12 mouse cellular contexts compared by ENCODE assay signal in the genomic region with DNA sequence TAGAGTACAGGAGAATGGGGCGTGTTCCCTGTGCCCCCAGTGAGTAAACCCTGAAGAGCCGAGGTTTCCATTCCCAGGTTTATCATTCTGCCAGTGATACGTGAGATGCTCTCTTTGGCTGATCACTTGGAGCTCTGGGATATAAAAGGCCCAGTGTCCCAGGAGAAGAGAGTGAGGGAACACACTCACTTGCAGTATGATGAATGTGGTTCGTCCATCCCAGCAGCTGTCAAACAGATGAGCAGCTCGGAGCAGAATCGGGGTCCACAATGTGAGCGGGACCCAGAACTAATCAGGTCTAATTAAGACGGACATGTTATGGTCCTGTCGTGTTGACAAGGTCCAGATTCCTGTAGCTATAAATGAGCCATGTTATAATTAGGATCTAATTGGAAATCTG.
DNase-seq lines count a peak whose midpoint lies in the region; ATAC-seq lines count a peak whose summit lies in the region.
"Had no signal": no experiment of that assay in that cellular context is flagged by ENCODE, and none has a peak within 500 bp of the region (broad histone marks: within the 10 kb centered on the region; RNA-seq: fewer than 3 reads in every experiment).

No protein-coding gene starts in this region.

- peaks cover 7% of the 10 kb centered on the region for H3K4me1 ChIP-seq in forebrain, embryonic 13.5 days
- H3K4me1 ChIP-seq: megakaryocyte, embryonic 14.5 days had no signal

- ATAC-seq in forebrain, embryonic 13.5 days, result peak; percentile 72

- peak; percentile 5 to 23 for DNase-seq in cerebellum, postnatal 14 days
- no peak for DNase-seq in cerebellum, adult 18-20 months
- DNase-seq in brain, adult 2 months (ENCODE audit: low read depth, low spot score), result peak; percentile 5
- peak; percentile 54 for DNase-seq in mesoderm, embryonic 11.5 days (ENCODE audit: low read depth, low spot score)
- DNase-seq in kidney, postnatal 25 days, result no peak
- no peak for DNase-seq in urinary bladder, adult 18-20 months (ENCODE audit: low spot score in 2 of 2)
- DNase-seq in gastrocnemius, postnatal 10 days, result no peak
- DNase-seq: lung, adult 2 months; thymus, postnatal 4 days had no signal

- H3K4me2 ChIP-seq in forebrain, embryonic 13.5 days, result peak overlapping the region; percentile 24; the same call in 1 of the 2 replicates
- H3K4me2 ChIP-seq: limb, embryonic 12.5 days had no signal

- H3K9me3 ChIP-seq in forebrain, embryonic 13.5 days (replicated peaks), result no peaks in the 10 kb centered on the region
- H3K9me3 ChIP-seq: limb, embryonic 12.5 days had no signal

- H3K27ac ChIP-seq in forebrain, embryonic 13.5 days, result no peak overlapping the region
- H3K27ac ChIP-seq: limb, embryonic 12.5 days had no signal

- H3K27me3 ChIP-seq in forebrain, embryonic 13.5 days, result peaks cover 11% of the 10 kb centered on the region
- H3K27me3 ChIP-seq: limb, embryonic 12.5 days; megakaryocyte, embryonic 14.5 days had no signal

- 11% methylated on average over 9 of the region's 9 CpGs for WGBS in forebrain, embryonic 13.5 days

- no peak overlapping the region for H3K9ac ChIP-seq in forebrain, embryonic 13.5 days
- H3K9ac ChIP-seq: limb, embryonic 12.5 days had no signal

- H3K36me3 ChIP-seq in forebrain, embryonic 13.5 days (ENCODE audit: poor library complexity, severe bottlenecking), result no peaks in the 10 kb centered on the region
- H3K36me3 ChIP-seq: limb, embryonic 12.5 days had no signal

- H3K4me3 ChIP-seq in forebrain, embryonic 13.5 days, result no peak overlapping the region
- H3K4me3 ChIP-seq: limb, embryonic 12.5 days; megakaryocyte, embryonic 14.5 days had no signal

Comparison
In these comparisons a context has a peak if more than half of its experiments do, and no peak if none do; other contexts are left out.
1. DNase-seq: peak in cerebellum, postnatal 14 days (2 of 2), brain, adult 2 months (single experiment) and mesoderm, embryonic 11.5 days (single experiment); none in cerebellum, adult 18-20 months (0 of 2), kidney, postnatal 25 days (0 of 2), urinary bladder, adult 18-20 months (0 of 2) and gastrocnemius, postnatal 10 days (single experiment).